Mouse (Mus musculus) intestine, embryonic 15.5 days (tissue): ENCODE measurements at regions not wholly inside any gene's neighbourhood (a gene's known extent, or its start where the extent isn't known, plus 50 kb on each side); places are given as distances from the start of the nearest gene placed in this dataset.

ENCODE experiments used
- ATAC-seq: fragments of 200-750 bp; cut with Nextera tagmentation; 2 replicates; pipeline ENCODE4 v1.8.0; 2017; ENCODE audit warnings: moderate TSS enrichment, moderate library complexity
- H3K27ac ChIP-seq: fragments of 300-500 bp; sonication (generic); 2 replicates; pipeline ENCODE4 v1.5.1; 2015; ENCODE audit warnings: mild to moderate bottlenecking, inconsistent platforms
- H3K27me3 ChIP-seq: fragments of 300-500 bp; sonication (generic); replicated peaks from 2 replicates; pipeline ENCODE4 v1.6.1; 2015; ENCODE audit warnings: inconsistent platforms
- H3K36me3 ChIP-seq: fragments of 300-500 bp; sonication (generic); 2 replicates; pipeline ENCODE4 v1.6.1; 2015; ENCODE audit warnings: inconsistent platforms
- H3K4me1 ChIP-seq: fragments of 300-500 bp; sonication (generic); replicated peaks from 2 replicates; pipeline ENCODE4 v1.6.1; 2015; ENCODE audit warnings: inconsistent platforms
- H3K4me2 ChIP-seq: fragments of 300-500 bp; sonication (generic); replicated peaks from 2 replicates; pipeline ENCODE4 v1.6.1; 2015; ENCODE audit warnings: mild to moderate bottlenecking, inconsistent platforms
- H3K4me3 ChIP-seq: fragments of 300-500 bp; sonication (generic); replicated peaks from 2 replicates; pipeline ENCODE4 v1.5.1; 2015; ENCODE audit warnings: inconsistent platforms
- H3K9ac ChIP-seq: fragments of 300-500 bp; sonication (generic); 2 replicates; pipeline ENCODE4 v1.6.1; 2015; ENCODE audit warnings: inconsistent platforms
- H3K9me3 ChIP-seq: fragments of 300-500 bp; sonication (generic); 2 replicates; pipeline ENCODE4 v1.6.1; 2016; ENCODE audit warnings: inconsistent platforms
- WGBS: fragments of 180-500 bp; shearing (Covaris S2); methylation state at CpG from one replicate; pipeline ENCODE4 v1.1.7; 2015; 5-methylcytosine and 5-hydroxymethylcytosine counted together

- Histone ChIP-seq H3K9ac (no peak overlapping the region), H3K4me3 (no peak overlapping the region), H3K27ac (no peak overlapping the region), H3K27me3 (no peaks in the 10 kb centered on the region), H3K9me3 (no peaks in the 10 kb centered on the region), H3K4me2 (no peak overlapping the region), H3K36me3 (no peaks in the 10 kb centered on the region), H3K4me1 (no peaks in the 10 kb centered on the region)
- WGBS: 68% methylated on average over 4 of the region's 4 CpGs
- ATAC-seq: no peak
Measured at GRCm38 (mm10) chr5:133566506-133566905, 533.0 kb upstream of the Castor2 start.

DNA sequence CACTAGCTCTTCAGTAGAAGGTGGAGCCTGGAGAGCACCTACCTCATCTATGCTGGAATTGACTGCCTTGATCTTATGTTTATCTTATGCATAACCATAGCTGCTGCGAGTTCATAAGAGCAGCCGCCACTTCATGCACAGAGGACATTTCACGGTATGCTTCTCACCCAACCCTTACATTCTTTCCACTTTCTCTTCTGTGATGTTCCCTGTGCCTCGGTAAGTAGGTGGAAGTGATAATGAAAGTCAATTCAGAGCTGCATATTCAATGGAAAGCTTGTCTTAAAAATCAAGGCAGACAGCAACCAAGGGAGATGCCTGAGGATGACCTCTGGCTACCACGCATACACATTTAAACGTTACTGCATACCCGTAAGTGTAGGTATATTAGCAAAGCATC lies 548.9 kb upstream of the Castor2 start:
- Histone ChIP-seq H3K4me2 (no peak overlapping the region), H3K4me3 (no peak overlapping the region), H3K9ac (no peak overlapping the region), H3K9me3 (no peaks in the 10 kb centered on the region), H3K36me3 (no peaks in the 10 kb centered on the region), H3K27me3 (no peaks in the 10 kb centered on the region), H3K27ac (no peak overlapping the region), H3K4me1 (no peaks in the 10 kb centered on the region)
- no peak for ATAC-seq
- 79% methylated on average over 7 of the region's 7 CpGs for WGBS

DNA sequence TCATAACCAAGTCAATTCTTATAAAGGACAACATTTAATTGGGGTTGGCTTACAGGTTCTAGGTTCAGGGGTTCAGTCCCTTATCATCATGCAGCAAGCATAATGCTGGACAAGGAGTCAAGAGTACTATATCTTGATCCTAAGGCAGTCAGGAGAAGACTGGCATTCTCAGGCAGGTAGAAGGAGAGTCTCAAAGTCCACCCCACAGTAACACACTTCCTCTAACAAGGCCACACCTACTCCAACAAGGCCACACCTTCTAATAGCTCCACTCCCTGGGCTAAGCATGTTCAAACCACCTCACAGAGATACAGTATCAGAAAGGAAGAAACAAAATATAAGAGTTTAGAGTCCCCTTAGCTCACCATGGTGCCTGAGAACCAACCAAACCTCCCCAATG lies 557.3 kb upstream of the Castor2 start:
- Histone ChIP-seq H3K36me3 (no peaks in the 10 kb centered on the region), H3K4me2 (no peak overlapping the region), H3K4me3 (no peak overlapping the region), H3K27me3 (no peaks in the 10 kb centered on the region), H3K9ac (no peak overlapping the region), H3K4me1 (no peaks in the 10 kb centered on the region), H3K9me3 (0 out of 2 replicates have a peak, but pooled peaks cover 2% of the 10 kb centered on the region), H3K27ac (no peak overlapping the region)
- peak; percentile 90 for ATAC-seq

GRCm38 (mm10) chr5:133532678-133533077 lies 566.8 kb upstream of the Castor2 start:
- no peak for ATAC-seq
- Histone ChIP-seq H3K27ac (no peak overlapping the region), H3K9ac (no peak overlapping the region), H3K4me3 (no peak overlapping the region), H3K36me3 (no peaks in the 10 kb centered on the region), H3K27me3 (no peaks in the 10 kb centered on the region), H3K4me1 (no peaks in the 10 kb centered on the region), H3K4me2 (no peak overlapping the region), H3K9me3 (no peaks in the 10 kb centered on the region)

DNA sequence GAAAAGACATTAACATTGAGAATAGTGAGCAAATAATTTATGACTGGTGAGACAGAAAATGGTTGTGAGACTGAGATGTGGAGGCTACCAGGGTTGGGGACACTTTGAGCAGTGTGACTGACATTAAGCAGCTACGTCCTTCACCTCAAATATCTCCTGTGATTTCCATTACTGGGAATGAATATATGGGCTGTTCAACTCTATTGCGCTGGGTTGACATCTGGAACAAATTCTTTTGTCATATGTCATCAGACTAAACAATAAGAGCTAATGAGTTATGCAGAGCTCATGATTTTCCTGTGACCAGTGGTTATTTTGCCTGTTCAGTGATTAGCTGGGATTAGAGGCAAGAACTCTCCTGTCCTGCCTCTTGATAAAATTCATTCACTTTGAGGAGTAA lies 593.9 kb upstream of the Castor2 start:
- Histone ChIP-seq H3K27me3 (no peaks in the 10 kb centered on the region), H3K27ac (no peak overlapping the region), H3K9me3 (no peaks in the 10 kb centered on the region), H3K4me1 (no peaks in the 10 kb centered on the region), H3K9ac (no peak overlapping the region), H3K4me2 (no peak overlapping the region), H3K4me3 (no peak overlapping the region), H3K36me3 (no peaks in the 10 kb centered on the region)
- WGBS: 79% methylated on average over 2 of the region's 2 CpGs
- no peak for ATAC-seq

DNA sequence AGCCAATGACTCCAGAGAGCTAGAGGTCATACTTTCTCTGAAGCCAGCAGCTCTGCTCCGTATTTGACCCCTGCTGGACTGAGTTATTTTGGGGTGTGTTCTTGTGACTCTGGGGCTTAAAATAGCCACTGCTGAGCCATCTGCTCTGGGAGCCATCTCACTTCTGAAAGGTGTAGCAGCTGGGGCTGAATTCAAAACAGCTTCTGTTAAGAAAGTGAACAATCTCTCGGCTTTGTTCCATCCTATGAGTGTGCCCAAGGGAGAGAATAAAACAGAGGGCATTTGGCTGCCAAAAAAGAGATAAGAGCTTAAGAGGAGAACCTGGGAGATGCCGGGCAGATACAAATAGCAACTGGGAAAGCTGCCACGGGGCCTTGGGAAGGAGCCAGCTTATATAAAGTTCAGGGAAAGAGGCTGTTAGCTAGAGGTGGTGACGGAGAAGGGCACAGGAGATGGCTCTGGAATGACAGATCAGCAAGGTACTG lies 611.7 kb upstream of the Castor2 start:
- no peaks in the 10 kb centered on the region for H3K9me3 ChIP-seq
- ATAC-seq: no peak
- H3K4me2 ChIP-seq: no peak overlapping the region
- no peaks in the 10 kb centered on the region for H3K36me3 ChIP-seq
- H3K9ac ChIP-seq: no peak overlapping the region
- no peak overlapping the region for H3K4me3 ChIP-seq
- H3K4me1 ChIP-seq: 0 out of 2 replicates have a peak, but pooled peaks cover 7% of the 10 kb centered on the region
- H3K27me3 ChIP-seq: no peaks in the 10 kb centered on the region
- no peak overlapping the region for H3K27ac ChIP-seq
- WGBS: 39% methylated on average over 5 of the region's 5 CpGs

GRCm38 (mm10) chr5:133482291-133483086 lies 617.0 kb upstream of the Castor2 start:
- no peaks in the 10 kb centered on the region for H3K4me1 ChIP-seq
- H3K27ac ChIP-seq: no peak overlapping the region
- H3K36me3 ChIP-seq: no peaks in the 10 kb centered on the region
- no peak overlapping the region for H3K4me2 ChIP-seq
- ATAC-seq: no peak
- H3K4me3 ChIP-seq: no peak overlapping the region
- no peaks in the 10 kb centered on the region for H3K27me3 ChIP-seq
- H3K9me3 ChIP-seq: no peaks in the 10 kb centered on the region
- 70% methylated on average over 14 of the region's 14 CpGs for WGBS
- H3K9ac ChIP-seq: no peak overlapping the region

DNA sequence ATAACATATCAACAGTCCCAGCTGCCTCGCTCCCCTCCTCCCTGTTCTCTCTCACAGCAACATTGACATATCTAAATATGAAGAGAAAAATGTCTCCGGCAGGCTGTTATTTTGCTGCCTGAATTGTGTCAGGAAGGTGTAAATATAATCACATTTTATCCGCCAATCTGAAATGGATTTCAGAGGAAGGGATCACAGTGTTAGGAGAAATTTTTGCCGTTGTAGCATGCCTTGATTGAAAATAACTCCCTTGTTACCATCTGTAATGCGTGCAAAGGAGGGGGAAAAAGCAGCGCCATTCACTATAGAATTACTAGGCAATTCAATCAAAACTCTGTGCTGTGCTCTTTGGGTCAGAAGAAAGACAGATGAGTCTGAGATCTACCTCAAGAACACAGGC lies 620.3 kb upstream of the Castor2 start:
- no peak for ATAC-seq
- no peaks in the 10 kb centered on the region for H3K4me1 ChIP-seq
- H3K27me3 ChIP-seq: no peaks in the 10 kb centered on the region
- no peak overlapping the region for H3K4me2 ChIP-seq
- no peak overlapping the region for H3K27ac ChIP-seq
- WGBS: 82% methylated on average over 6 of the region's 6 CpGs
- H3K9ac ChIP-seq: no peak overlapping the region
- H3K4me3 ChIP-seq: no peak overlapping the region
- no peaks in the 10 kb centered on the region for H3K9me3 ChIP-seq
- H3K36me3 ChIP-seq: no peaks in the 10 kb centered on the region

GRCm38 (mm10) chr5:133453349-133454049 lies 646.0 kb upstream of the Castor2 start:
- Histone ChIP-seq H3K27ac (no peak overlapping the region), H3K36me3 (no peaks in the 10 kb centered on the region), H3K4me3 (no peak overlapping the region), H3K4me1 (no peaks in the 10 kb centered on the region), H3K4me2 (no peak overlapping the region), H3K27me3 (no peaks in the 10 kb centered on the region), H3K9ac (no peak overlapping the region), H3K9me3 (no peaks in the 10 kb centered on the region)
- 68% methylated on average over 7 of the region's 7 CpGs for WGBS
- no peak for ATAC-seq

DNA sequence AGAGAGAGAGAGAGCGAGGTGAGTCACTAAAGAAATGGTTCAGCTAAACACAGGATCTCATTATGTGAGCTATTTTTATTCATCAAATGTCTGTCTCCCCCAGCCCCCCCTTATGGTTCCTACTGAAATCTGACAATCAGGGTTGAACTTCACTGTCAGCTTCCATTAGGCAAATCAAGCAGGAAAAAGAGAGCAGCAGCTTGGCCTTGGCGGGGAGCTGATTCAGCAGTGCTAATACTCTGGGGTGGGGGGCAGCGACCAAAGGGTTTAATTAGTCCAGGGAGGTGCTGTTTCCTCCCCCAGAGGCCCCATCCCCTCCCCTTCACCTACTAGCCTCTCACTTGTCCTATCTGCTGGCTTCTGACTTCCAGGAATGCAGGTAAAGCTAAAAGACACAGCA lies 649.6 kb upstream of the Castor2 start:
- H3K27ac ChIP-seq: no peak overlapping the region
- H3K9ac ChIP-seq: no peak overlapping the region
- no peak overlapping the region for H3K4me3 ChIP-seq
- no peaks in the 10 kb centered on the region for H3K27me3 ChIP-seq
- H3K36me3 ChIP-seq: no peaks in the 10 kb centered on the region
- no peaks in the 10 kb centered on the region for H3K9me3 ChIP-seq
- ATAC-seq: no peak
- 77% methylated on average over 3 of the region's 3 CpGs for WGBS
- H3K4me1 ChIP-seq: no peaks in the 10 kb centered on the region
- H3K4me2 ChIP-seq: no peak overlapping the region

GRCm38 (mm10) chr5:133400826-133401225 lies 698.7 kb upstream of the Castor2 start:
- 74% methylated on average over 1 of the region's 1 CpGs for WGBS

GRCm38 (mm10) chr5:133389896-133390295 lies 709.6 kb upstream of the Castor2 start:
- Histone ChIP-seq H3K4me1 (no peaks in the 10 kb centered on the region), H3K9ac (no peak overlapping the region), H3K27me3 (no peaks in the 10 kb centered on the region), H3K9me3 (no peaks in the 10 kb centered on the region), H3K27ac (no peak overlapping the region), H3K36me3 (no peaks in the 10 kb centered on the region), H3K4me3 (no peak overlapping the region), H3K4me2 (no peak overlapping the region)
- 82% methylated on average over 4 of the region's 4 CpGs for WGBS
- ATAC-seq: no peak

More at GRCm38 (mm10) chr5:133400826-133401225, 698.7 kb upstream of the Castor2 start:
- H3K4me3 ChIP-seq: no peak overlapping the region
- no peak overlapping the region for H3K9ac ChIP-seq
- H3K27me3 ChIP-seq: no peaks in the 10 kb centered on the region
- no peaks in the 10 kb centered on the region for H3K4me1 ChIP-seq
- no peak overlapping the region for H3K27ac ChIP-seq
- ATAC-seq: no peak
- no peaks in the 10 kb centered on the region for H3K36me3 ChIP-seq
- H3K9me3 ChIP-seq: no peaks in the 10 kb centered on the region
- H3K4me2 ChIP-seq: no peak overlapping the region
